Mouse (Mus musculus) hindbrain, embryonic 13.5 days (tissue): ENCODE measurements around the gene Slc22a13. TPM values are rescaled to one million over a fixed set of nuclear protein-coding genes. Genes with fewer than 3 reads are reported as not detected.

Source experiments
- ATAC-seq: fragments of 200-750 bp; cut with Nextera tagmentation; 2 replicates; pipeline ENCODE4 v1.8.0; 2017; ENCODE audit warnings: moderate TSS enrichment; ENCODE audit not compliant: low FRiP score
- H3K27ac ChIP-seq: fragments of 300-500 bp; sonication (generic); 2 replicates; pipeline ENCODE4 v1.5.1; 2015; ENCODE audit warnings: inconsistent platforms, mild to moderate bottlenecking, moderate library complexity
- H3K27me3 ChIP-seq: fragments of 300-500 bp; sonication (generic); 2 replicates; pipeline ENCODE4 v1.6.1; 2015; ENCODE audit warnings: mild to moderate bottlenecking, inconsistent platforms
- H3K36me3 ChIP-seq: fragments of 300-500 bp; sonication (generic); 2 replicates; pipeline ENCODE4 v1.6.1; 2015; ENCODE audit warnings: mild to moderate bottlenecking, inconsistent platforms
- H3K4me1 ChIP-seq: fragments of 300-500 bp; sonication (generic); replicated peaks from 2 replicates; pipeline ENCODE4 v1.6.1; 2015; ENCODE audit warnings: inconsistent platforms
- H3K4me2 ChIP-seq: fragments of 300-500 bp; sonication (generic); 2 replicates; pipeline ENCODE4 v1.6.1; 2015; ENCODE audit warnings: inconsistent platforms, mild to moderate bottlenecking, moderate library complexity
- H3K4me3 ChIP-seq: fragments of 300-500 bp; sonication (generic); 2 replicates; pipeline ENCODE4 v1.5.1; 2015; ENCODE audit warnings: mild to moderate bottlenecking, inconsistent platforms
- H3K9ac ChIP-seq: fragments of 300-500 bp; sonication (generic); 2 replicates; pipeline ENCODE4 v1.6.1; 2015; ENCODE audit warnings: mild to moderate bottlenecking, inconsistent platforms
- H3K9me3 ChIP-seq: fragments of 300-500 bp; sonication (generic); 2 replicates; pipeline ENCODE4 v1.6.1; 2016; ENCODE audit warnings: inconsistent platforms
- WGBS: fragments of 180-500 bp; shearing (Covaris S2); methylation state at CpG from one replicate; pipeline ENCODE4 v1.1.7; 2015; 5-methylcytosine and 5-hydroxymethylcytosine counted together
- polyA plus RNA-seq: library from polyadenylated mRNA; unstranded; fragments of >200 nt; fragmentation: Nextera tagmentation; extraction: Ambion mirVana; gene quantifications from 2 replicates; pipeline ENCODE4 v1.2.1, GENCODE M21; 2015

Slc22a13 gene
- polyA plus RNA-seq, 1 experiment from 2014 or later, result not detected

DNA sequence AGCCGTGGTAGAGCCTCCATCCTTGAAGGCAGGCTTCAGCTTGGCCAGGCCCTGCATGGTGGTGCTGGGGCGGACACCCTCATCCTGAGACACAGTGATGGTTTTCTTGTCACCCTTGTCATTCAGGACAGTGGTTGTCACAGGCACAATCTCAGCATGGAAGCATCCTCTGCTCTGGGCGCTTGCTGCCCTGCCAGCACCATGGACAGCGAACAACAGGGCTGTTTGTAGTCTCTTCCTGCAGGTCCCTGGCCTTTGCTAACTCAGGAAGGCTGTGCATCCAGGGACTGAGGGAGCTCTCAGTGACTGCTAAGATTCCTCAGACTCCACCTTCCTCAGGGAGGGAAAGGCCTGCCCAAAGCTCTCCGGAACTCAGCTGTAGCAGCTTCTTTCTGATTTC lies 59.3 kb downstream of the Slc22a13 start:
- H3K27me3 ChIP-seq, result 0 out of 2 replicates have a peak, but pooled peaks cover 1% of the 10 kb centered on the region
- no peaks in the 10 kb centered on the region for H3K4me1 ChIP-seq
- no peak overlapping the region for H3K9ac ChIP-seq
- no peak overlapping the region for H3K4me3 ChIP-seq
- no peaks in the 10 kb centered on the region for H3K9me3 ChIP-seq
- H3K4me2 ChIP-seq, result no peak overlapping the region
- no peaks in the 10 kb centered on the region for H3K36me3 ChIP-seq
- ATAC-seq, result no peak
- H3K27ac ChIP-seq, result no peak overlapping the region
- 36% methylated on average over 5 of the region's 5 CpGs for WGBS

DNA sequence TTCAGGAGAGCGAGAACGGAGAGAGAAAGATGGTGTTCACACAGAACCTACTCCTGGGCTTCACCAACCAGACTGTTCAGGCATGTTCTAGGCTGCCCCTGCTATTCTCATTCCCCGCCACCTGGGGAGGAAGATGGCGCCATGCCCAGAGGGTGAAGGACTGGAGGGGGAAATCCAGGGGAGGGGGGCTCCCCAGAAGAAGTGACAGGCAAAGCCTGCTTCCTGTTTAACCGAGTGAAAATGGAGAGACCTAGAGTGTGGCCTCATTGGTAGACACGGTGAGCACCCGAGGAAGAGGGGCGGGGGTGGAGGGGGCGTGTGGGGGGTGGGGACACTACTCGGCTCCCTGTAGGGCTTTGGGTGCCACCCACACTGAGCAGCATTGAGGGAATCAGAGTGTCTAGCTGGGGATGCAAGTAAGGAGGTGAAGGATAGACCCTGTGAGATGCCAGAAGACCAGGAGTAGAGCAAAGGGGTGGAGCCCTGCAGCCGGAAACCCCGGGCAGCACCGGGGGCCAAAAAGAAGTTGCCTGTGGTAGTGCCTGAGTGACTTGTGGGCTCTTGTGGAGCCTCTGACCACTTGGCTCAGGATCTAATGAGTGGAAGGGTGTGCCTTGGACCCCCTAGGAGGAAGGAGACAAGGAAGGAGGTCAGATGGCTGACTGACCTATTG lies 62.7 kb downstream of the Slc22a13 start:
- no peaks in the 10 kb centered on the region for H3K9me3 ChIP-seq
- no peak overlapping the region for H3K4me2 ChIP-seq
- no peaks in the 10 kb centered on the region for H3K4me1 ChIP-seq
- no peak overlapping the region for H3K27ac ChIP-seq
- H3K27me3 ChIP-seq, result no peaks in the 10 kb centered on the region
- H3K4me3 ChIP-seq, result no peak overlapping the region
- H3K36me3 ChIP-seq, result no peaks in the 10 kb centered on the region
- no peak overlapping the region for H3K9ac ChIP-seq
- ATAC-seq, result no peak
- WGBS, result 86% methylated on average over 13 of the region's 13 CpGs

DNA sequence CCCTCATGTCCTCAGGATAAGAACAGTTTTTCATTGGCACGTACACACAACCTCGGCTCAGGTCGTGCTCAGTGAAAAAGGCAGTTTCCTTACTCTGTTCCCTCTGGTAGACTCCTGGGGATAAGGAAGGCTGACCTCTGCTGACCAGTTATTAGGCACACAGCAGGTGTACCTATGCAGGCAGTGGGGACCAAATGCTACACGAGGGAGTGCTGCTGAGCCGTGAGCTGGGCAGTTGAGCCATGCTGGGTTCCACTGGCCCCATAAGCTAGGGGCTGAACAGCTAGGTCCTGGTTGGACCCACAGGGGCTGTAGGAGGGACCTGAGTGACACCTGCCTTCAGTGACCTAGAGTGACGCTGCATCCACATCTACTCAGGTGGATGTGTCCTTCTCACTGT lies 63.3 kb downstream of the Slc22a13 start:
- H3K9ac ChIP-seq, result no peak overlapping the region
- H3K4me3 ChIP-seq, result no peak overlapping the region
- no peak overlapping the region for H3K4me2 ChIP-seq
- H3K36me3 ChIP-seq, result no peaks in the 10 kb centered on the region
- 63% methylated on average over 6 of the region's 6 CpGs for WGBS
- no peak overlapping the region for H3K27ac ChIP-seq
- no peaks in the 10 kb centered on the region for H3K27me3 ChIP-seq
- no peak for ATAC-seq
- no peaks in the 10 kb centered on the region for H3K9me3 ChIP-seq
- H3K4me1 ChIP-seq, result no peaks in the 10 kb centered on the region

GRCm38 (mm10) chr9:119145137-119145536 lies 63.8 kb downstream of the Slc22a13 start:
- H3K27me3 ChIP-seq, result no peaks in the 10 kb centered on the region
- no peak overlapping the region for H3K9ac ChIP-seq
- no peak overlapping the region for H3K4me3 ChIP-seq
- H3K27ac ChIP-seq, result no peak overlapping the region
- ATAC-seq, result no peak
- H3K4me1 ChIP-seq, result no peaks in the 10 kb centered on the region
- WGBS, result 43% methylated on average over 10 of the region's 10 CpGs
- H3K36me3 ChIP-seq, result no peaks in the 10 kb centered on the region
- H3K9me3 ChIP-seq, result no peaks in the 10 kb centered on the region
- no peak overlapping the region for H3K4me2 ChIP-seq

GRCm38 (mm10) chr9:119144696-119145095 lies 64.2 kb downstream of the Slc22a13 start:
- Histone ChIP-seq H3K27ac (no peak overlapping the region), H3K9me3 (no peaks in the 10 kb centered on the region), H3K4me1 (no peaks in the 10 kb centered on the region), H3K4me3 (no peak overlapping the region), H3K27me3 (no peaks in the 10 kb centered on the region), H3K36me3 (no peaks in the 10 kb centered on the region), H3K9ac (no peak overlapping the region), H3K4me2 (no peak overlapping the region)
- 88% methylated on average over 8 of the region's 8 CpGs for WGBS
- ATAC-seq, result no peak

- Histone ChIP-seq H3K4me3 (no peak overlapping the region), H3K9me3 (no peaks in the 10 kb centered on the region), H3K36me3 (no peaks in the 10 kb centered on the region), H3K9ac (no peak overlapping the region), H3K4me1 (no peaks in the 10 kb centered on the region), H3K27ac (no peak overlapping the region), H3K27me3 (no peaks in the 10 kb centered on the region), H3K4me2 (no peak overlapping the region)
- WGBS, result 70% methylated on average over 9 of the region's 9 CpGs
- no peak for ATAC-seq
These were observed 65.5 kb downstream of the Slc22a13 start for GRCm38 (mm10) chr9:119143372-119143771.

Other genes with a start within 250 kb of the Slc22a13 start
- 4.2 TPM in 2 replicates for gene Vill, start 156.3 kb downstream of the Slc22a13 start, polyA plus RNA-seq
- 22.5 and 23.8 TPM in 2 replicates for gene Plcd1, start 115.6 kb downstream of the Slc22a13 start, polyA plus RNA-seq
- gene Dlec1, start 106.6 kb downstream of the Slc22a13 start, polyA plus RNA-seq, result 0.38 and 1.5 TPM in 2 replicates
- gene Acaa1b, start 52.0 kb downstream of the Slc22a13 start, polyA plus RNA-seq, result 1.8 and 1.9 TPM in 2 replicates
- gene Gm47289, start 49.9 kb downstream of the Slc22a13 start, polyA plus RNA-seq, result not detected in 2 replicates
- gene Oxsr1, start 113.3 kb upstream of the Slc22a13 start, polyA plus RNA-seq, result 11.8 and 13.0 TPM in 2 replicates
- 106 and 110 TPM in 2 replicates for gene Acaa1a, start 130.6 kb upstream of the Slc22a13 start, polyA plus RNA-seq
- 6.1 and 6.2 TPM in 2 replicates for gene Myd88, start 132.3 kb upstream of the Slc22a13 start, polyA plus RNA-seq
- gene Xylb, start 148.3 kb upstream of the Slc22a13 start, polyA plus RNA-seq, result 2.4 and 2.5 TPM in 2 replicates
- not detected in 2 replicates for gene Slc22a14, start 156.5 kb upstream of the Slc22a13 start, polyA plus RNA-seq
- 44.4 and 48.6 TPM in 2 replicates for gene Acvr2b, start 193.0 kb upstream of the Slc22a13 start, polyA plus RNA-seq
- gene Exog, start 235.8 kb upstream of the Slc22a13 start, polyA plus RNA-seq, result 48.4 and 51.2 TPM in 2 replicates